Mouse (Mus musculus): Measurements from ENCODE around the gene Adcy9.
"Not testable (repeated sequence)": the region's sequence is repeated elsewhere in the genome, so short reads cannot be mapped to it uniquely, and the experiment has no call there.

Gene Adcy9

GRCm38 (mm10) chr16:4381487-4381886, 38.8 kb downstream of the Adcy9 start:
- DNase-seq = no peak

GRCm38 (mm10) chr16:4378788-4379187, 41.5 kb downstream of the Adcy9 start:
- DNase-seq = no peak

- DNase-seq = no peak
Observed at GRCm38 (mm10) chr16:4377556-4377955, 42.7 kb downstream of the Adcy9 start.

GRCm38 (mm10) chr16:4374780-4375380, 45.4 kb downstream of the Adcy9 start:
- peak; percentile 70 for DNase-seq

GRCm38 (mm10) chr16:4374270-4374669, 46.0 kb downstream of the Adcy9 start:
- DNase-seq = no peak

- DNase-seq = no peak
Observed at GRCm38 (mm10) chr16:4371039-4371438, 49.3 kb downstream of the Adcy9 start.

GRCm38 (mm10) chr16:4370141-4370541, 50.2 kb downstream of the Adcy9 start:
- peak; percentile 35 for DNase-seq

- DNase-seq = no peak
Observed at GRCm38 (mm10) chr16:4367930-4368329, 52.4 kb downstream of the Adcy9 start.

- DNase-seq = no peak
Observed at GRCm38 (mm10) chr16:4367291-4367690, 53.0 kb downstream of the Adcy9 start.

- DNase-seq = no peak
Observed at GRCm38 (mm10) chr16:4366671-4367070, 53.6 kb downstream of the Adcy9 start.

GRCm38 (mm10) chr16:4363341-4364116, 56.8 kb downstream of the Adcy9 start:
- DNase-seq = no peak

GRCm38 (mm10) chr16:4355260-4356043, 64.8 kb downstream of the Adcy9 start:
- no peak for DNase-seq

- DNase-seq = peak; percentile 84
Observed at GRCm38 (mm10) chr16:4342579-4342978, 77.7 kb downstream of the Adcy9 start.

- DNase-seq = peak; percentile 59
Observed at GRCm38 (mm10) chr16:4341316-4342062, 78.8 kb downstream of the Adcy9 start.

- DNase-seq = not testable (repeated sequence)
Observed at GRCm38 (mm10) chr16:4339216-4339615, 81.1 kb downstream of the Adcy9 start.

- DNase-seq = no peak
Observed at GRCm38 (mm10) chr16:4337269-4337668, 83.0 kb downstream of the Adcy9 start.

GRCm38 (mm10) chr16:4333788-4334187, 86.5 kb downstream of the Adcy9 start:
- DNase-seq = no peak

GRCm38 (mm10) chr16:4333371-4333770, 86.9 kb downstream of the Adcy9 start:
- DNase-seq = no peak

- DNase-seq = no peak
Observed at GRCm38 (mm10) chr16:4327081-4327480, 93.2 kb downstream of the Adcy9 start.

- DNase-seq = peak; percentile 56
Observed at GRCm38 (mm10) chr16:4325801-4326200, 94.5 kb downstream of the Adcy9 start.

GRCm38 (mm10) chr16:4324967-4325366, 95.3 kb downstream of the Adcy9 start:
- no peak for DNase-seq

GRCm38 (mm10) chr16:4320856-4321255, 99.4 kb downstream of the Adcy9 start:
- DNase-seq = no peak

GRCm38 (mm10) chr16:4318001-4318526, 102.2 kb downstream of the Adcy9 start:
- no peak for DNase-seq

Data from layer of hippocampus, adult 9-11 months (tissue).